Mouse (Mus musculus) heart, postnatal 4 days (tissue): Measurements from ENCODE around the gene Gm10424. TPM values are rescaled to one million over a fixed set of nuclear protein-coding genes. Genes with fewer than 3 reads are reported as not detected.
"Not testable (repeated sequence)": the region's sequence is repeated elsewhere in the genome, so short reads cannot be mapped to it uniquely, and the experiment has no call there.

ENCODE experiments used
- DNase-seq: peaks from one replicate; pipeline ENCODE4 v3.0.0; 2021
- total RNA-seq, 2 experiments: library from RNA; stranded (reverse); gene quantifications; 2 replicates each; pipeline ENCODE4 v1.2.3; 2021

Gm10424 gene
- total RNA-seq, result not detected

- DNase-seq, result not testable (repeated sequence)
Observed at GRCm38 (mm10) chr5:95272668-95273067, at the start of gene Gm10424. Gene Gm10424 (minus strand): TSS chr5:95272768.

GRCm38 (mm10) chr5:95305611-95306010 is 33.0 kb upstream of the Gm10424 start, which contains the start of gene Gm3259:
Gene Gm3259 (plus strand): TSS chr5:95305911.
- not testable (repeated sequence) for DNase-seq

Other genes with a start within 250 kb of the Gm10424 start
- not detected for gene Gm7942, start 165.8 kb downstream of the Gm10424 start, total RNA-seq
- not detected for gene Gm16513, start 90.1 kb downstream of the Gm10424 start, total RNA-seq
- gene Gm3259, start 33.1 kb upstream of the Gm10424 start, total RNA-seq, result not detected
- not detected for gene D5Ertd577e, start 184.0 kb upstream of the Gm10424 start, total RNA-seq
- gene Gm3286, start 238.0 kb upstream of the Gm10424 start, total RNA-seq, result not detected